Mouse (Mus musculus): ENCODE measurements around the gene Synpo2. TPM values are rescaled to one million over a fixed set of nuclear protein-coding genes. Genes with fewer than 3 reads are reported as not detected.
A peak's percentile ranks its signal among the peaks of the same experiment; 100 is the strongest.
"Not testable (repeated sequence)": the region's sequence is repeated elsewhere in the genome, so short reads cannot be mapped to it uniquely, and the experiment has no call there.

The Synpo2 gene
- total RNA-seq, 1 experiment from 2014 or later = 6.6 TPM

DNA sequence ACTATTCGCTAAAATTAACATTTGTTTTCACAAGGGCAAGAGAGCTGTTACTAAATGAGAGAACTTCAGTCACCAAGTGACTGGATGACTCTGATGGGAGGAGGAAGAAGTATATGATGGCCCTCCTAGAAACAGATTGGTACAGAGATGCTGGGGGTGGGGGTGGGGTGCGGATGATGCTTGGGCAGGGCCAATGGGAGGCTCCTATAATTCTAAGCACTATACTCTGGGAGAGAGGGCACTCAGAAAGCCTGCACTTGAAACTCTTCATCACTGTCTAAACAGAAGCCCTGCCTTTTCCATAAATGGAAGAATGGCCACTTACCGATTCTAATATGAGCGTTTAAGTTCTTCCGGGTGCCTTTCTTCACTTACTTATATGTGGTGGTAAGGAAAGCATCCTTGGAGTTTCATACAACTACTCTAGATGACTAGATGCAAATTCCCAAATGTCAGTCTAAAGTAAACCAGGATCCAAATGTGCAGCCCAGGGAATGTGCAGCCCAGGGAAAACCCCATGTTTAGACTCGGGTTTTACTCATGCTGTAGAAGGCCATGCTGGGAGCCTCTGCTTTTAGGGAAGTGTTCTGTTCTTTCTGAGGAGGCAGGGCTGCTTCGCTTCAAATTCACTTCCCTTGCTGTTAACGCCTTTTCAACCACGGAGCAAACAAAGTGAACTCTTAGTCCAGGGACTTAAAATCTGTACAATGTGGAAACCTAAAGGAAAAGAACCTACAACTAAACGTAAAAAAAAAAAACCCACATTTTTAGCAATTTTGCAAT, 86.4 kb downstream of the Synpo2 start:
- ATAC-seq (replicated peaks in 1 of 2; ENCODE audit: insufficient read depth in 1 of 2, low FRiP score in 2 of 2, low TSS enrichment in 1 of 2, low read depth in 1 of 2, poor library complexity in 2 of 2, severe bottlenecking in 2 of 2) = peak; percentile 62 to 70

DNA sequence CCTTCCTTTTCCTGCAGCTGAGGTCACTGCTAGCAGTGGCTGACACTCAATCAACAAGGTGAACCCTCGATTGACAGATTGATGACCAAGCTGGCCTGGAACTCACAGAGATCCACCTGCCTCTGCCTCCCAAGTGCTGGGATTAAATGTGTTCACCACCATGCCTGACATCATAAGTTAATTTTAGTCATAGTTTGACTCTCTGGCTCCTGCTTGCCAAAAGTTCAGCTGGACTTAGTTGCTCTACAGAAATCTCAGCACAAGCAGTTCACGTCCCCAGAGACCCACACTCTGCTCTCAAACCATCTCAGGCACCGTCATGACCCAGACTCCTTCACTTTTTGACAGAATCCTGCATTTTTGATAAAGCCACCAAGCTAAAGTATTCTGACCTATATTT, 87.3 kb downstream of the Synpo2 start:
- ATAC-seq (replicated peaks in 1 of 2; ENCODE audit: insufficient read depth in 1 of 2, low FRiP score in 2 of 2, low TSS enrichment in 1 of 2, low read depth in 1 of 2, poor library complexity in 2 of 2, severe bottlenecking in 2 of 2) = no peak

DNA sequence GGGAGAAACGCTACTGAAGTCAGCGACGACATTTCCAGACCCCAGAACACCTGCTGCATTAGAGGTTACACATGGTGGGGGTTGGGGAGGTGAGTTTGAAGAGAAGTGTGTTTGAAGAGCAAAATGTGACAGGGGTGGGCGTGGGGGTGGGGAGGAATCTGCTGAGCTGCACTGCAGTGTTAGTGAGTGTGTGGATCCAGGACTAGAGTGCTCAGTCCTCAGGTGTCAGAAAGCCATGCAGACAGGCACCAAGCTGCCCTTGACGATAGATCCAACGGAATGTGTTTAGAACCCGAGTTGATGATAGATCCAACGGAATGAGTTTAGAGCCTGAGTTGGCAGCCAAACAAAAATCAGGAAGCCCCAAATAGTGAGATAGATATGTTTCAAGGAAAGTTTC, 89.4 kb downstream of the Synpo2 start:
- ATAC-seq (replicated peaks in 1 of 2; ENCODE audit: insufficient read depth in 1 of 2, low FRiP score in 2 of 2, low TSS enrichment in 1 of 2, low read depth in 1 of 2, poor library complexity in 2 of 2, severe bottlenecking in 2 of 2) = no peak

DNA sequence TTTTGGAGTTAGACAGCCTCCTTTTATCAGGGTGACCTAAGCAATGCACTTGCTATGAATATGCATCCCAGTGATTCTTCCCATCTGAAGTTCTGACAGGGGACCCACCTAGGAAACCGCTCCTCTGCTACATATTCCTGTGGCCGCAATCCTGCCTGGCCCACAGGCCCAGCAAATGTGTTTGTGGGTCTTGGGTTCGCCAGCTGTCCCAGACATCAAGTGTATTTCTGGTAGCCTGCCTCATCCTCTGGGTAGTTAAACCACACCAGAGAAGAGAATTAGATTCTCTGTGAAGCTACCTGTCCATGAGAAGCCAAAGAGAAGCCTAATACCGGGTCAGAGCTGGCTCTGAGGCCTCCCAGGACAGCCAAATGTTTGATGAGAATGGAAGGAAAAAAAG, 90.0 kb downstream of the Synpo2 start:
- ATAC-seq (replicated peaks in 1 of 2; ENCODE audit: insufficient read depth in 1 of 2, low FRiP score in 2 of 2, low TSS enrichment in 1 of 2, low read depth in 1 of 2, poor library complexity in 2 of 2, severe bottlenecking in 2 of 2) = no peak

DNA sequence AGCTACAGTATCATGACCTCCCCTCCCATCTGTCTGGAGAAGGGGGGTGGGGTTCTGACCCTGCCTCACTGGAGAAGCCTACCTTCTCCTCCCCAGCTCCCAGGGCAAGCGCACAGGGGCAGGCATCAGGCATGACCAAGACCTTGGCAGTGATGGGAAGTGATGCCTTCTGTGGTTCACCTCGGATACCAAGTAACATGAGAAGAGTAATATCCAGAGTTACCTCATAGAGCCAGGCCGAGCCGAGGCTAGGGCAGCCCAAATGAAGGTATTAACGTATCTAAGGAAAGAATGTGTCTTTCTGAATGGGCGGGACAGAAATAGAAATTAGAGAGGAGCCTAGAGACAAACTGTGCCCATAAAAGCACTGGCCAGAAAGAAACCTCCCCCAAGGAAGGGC, 92.5 kb downstream of the Synpo2 start:
- no peak for ATAC-seq (replicated peaks in 1 of 2; ENCODE audit: insufficient read depth in 1 of 2, low FRiP score in 2 of 2, low TSS enrichment in 1 of 2, low read depth in 1 of 2, poor library complexity in 2 of 2, severe bottlenecking in 2 of 2)

DNA sequence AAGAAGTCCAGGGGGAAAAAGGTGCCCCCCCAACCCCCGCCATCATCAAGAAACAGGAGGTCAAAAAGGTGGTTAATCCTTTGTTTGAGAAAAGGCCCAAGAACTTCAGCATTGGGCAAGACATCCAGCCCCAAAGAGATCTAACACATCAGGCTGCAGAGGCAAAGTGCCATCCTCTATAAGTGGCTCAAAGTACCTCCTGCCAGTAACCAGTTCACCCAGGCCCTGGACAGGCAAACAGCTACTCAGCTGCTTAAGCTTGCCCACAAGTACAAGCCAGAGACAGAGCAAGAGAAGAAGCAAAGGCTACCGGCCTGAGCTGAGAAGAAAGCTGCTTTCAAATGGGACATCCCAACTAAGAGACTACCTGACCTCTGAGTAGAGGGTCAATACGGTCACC, 93.7 kb downstream of the Synpo2 start:
- no peak for ATAC-seq (replicated peaks in 1 of 2; ENCODE audit: insufficient read depth in 1 of 2, low FRiP score in 2 of 2, low TSS enrichment in 1 of 2, low read depth in 1 of 2, poor library complexity in 2 of 2, severe bottlenecking in 2 of 2)

DNA sequence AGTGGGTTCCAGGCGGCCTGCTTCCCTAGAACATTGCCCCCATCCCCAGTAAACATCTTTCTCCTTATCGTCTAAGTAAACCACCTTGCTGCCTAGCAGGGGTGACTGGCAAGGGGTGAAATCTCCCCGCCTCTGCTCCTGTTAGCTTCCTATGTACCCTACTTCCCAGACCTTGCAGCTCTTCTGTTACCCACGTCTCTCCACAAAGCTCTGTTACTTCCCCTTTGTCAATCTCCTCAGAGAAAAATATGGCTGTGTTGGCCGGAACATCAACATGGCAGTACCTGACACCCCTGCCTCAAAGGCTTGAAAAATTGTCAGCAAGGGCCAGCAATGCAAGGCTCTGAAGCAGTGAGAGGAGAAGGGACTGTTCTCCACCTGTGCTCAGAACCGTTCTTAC, 94.9 kb downstream of the Synpo2 start:
- ATAC-seq (replicated peaks in 1 of 2; ENCODE audit: insufficient read depth in 1 of 2, low FRiP score in 2 of 2, low TSS enrichment in 1 of 2, low read depth in 1 of 2, poor library complexity in 2 of 2, severe bottlenecking in 2 of 2) = peak; percentile 81 to 82

DNA sequence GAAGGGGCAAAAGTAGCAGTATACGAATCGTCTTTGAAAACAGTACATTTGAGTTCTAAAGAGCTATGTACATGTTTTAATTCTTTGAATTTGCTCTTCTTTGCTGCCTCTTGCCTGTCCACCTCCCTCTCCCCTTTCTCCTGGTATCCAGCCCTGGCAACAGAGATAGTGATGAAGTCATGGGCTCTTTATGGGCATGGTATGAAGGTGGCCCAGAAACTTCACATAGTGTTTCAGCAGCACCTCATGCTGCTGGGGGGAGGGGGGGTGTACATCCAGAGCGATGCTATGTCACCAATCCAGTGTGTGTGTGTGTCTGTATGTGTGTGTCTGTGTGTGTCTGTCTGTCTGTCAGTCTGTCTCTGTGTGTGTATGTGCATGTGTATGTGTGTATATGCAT, 95.8 kb downstream of the Synpo2 start:
- ATAC-seq (replicated peaks in 1 of 2; ENCODE audit: insufficient read depth in 1 of 2, low FRiP score in 2 of 2, low TSS enrichment in 1 of 2, low read depth in 1 of 2, poor library complexity in 2 of 2, severe bottlenecking in 2 of 2) = no peak

DNA sequence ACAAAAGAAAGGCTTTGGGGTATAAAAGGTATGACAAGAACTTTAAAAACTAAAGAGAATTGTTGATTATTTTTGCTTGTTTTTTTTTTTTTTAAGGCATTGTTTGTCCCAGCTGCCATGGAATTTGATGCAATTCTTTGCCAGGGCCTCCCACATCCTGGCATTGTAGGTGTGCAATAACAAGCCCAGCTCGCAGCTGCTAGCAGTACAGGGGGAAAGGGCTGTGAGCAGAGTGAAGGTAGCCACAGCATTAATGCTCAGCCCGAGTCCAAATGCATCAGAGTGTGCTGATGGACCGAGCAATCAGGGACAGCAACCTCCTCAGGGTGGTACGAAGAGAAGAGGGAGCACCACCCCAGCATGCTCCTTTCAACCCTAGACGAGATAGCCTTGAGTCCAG, 96.3 kb downstream of the Synpo2 start:
- no peak for ATAC-seq (replicated peaks in 1 of 2; ENCODE audit: insufficient read depth in 1 of 2, low FRiP score in 2 of 2, low TSS enrichment in 1 of 2, low read depth in 1 of 2, poor library complexity in 2 of 2, severe bottlenecking in 2 of 2)

DNA sequence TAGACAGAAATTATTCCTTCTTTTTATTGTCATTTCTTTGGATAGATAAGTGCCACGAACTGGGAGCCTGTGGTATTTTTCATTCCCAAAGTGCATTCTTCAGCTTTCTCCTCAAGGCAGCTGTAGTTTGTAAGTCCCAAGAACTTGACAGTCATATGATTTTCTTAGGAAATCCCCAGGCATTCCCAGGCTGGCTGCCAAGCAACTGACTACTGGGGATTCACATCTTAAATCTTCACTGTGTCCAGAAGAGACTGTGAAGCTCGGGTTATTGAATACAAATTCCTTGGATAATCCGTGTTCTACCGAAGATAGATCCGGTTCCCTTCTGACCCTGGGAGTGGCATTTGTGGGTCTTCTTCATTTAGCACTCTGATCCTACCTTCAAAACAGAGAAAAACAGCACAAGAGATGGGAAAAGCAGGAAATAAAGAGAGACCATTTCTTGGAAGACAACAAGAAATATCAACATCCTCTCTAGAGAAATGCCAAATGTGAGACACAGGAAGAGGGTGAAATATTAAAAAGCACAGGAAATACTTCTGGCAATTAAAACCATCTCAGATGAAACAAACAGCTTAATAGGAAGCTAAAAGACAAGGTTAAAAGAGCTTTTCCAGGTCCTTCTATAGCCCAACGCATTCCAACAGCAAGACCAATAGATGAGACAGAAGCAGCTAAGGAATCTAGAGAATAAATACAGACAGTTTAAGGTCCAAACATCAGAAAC, 97.5 kb downstream of the Synpo2 start:
- no peak for ATAC-seq (replicated peaks in 1 of 2; ENCODE audit: insufficient read depth in 1 of 2, low FRiP score in 2 of 2, low TSS enrichment in 1 of 2, low read depth in 1 of 2, poor library complexity in 2 of 2, severe bottlenecking in 2 of 2)

DNA sequence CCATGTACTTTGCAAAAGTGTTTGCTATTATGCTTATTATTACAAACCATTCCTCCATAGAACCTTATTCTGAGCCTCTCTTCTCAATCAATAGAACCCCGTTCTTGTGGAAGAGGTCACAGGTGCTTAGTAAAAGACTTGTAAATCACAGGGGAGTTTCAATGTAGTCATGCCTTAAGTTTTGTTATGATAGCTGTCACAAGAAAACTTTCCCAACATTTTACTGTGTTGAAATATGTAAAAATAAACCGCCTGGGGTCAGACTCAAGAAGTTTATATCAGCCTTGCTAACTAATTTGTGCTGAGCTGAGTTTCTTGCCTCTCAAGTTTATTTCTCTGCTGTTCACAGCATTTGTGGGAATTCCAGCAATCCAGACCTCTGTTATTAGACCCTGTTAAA, 103.8 kb downstream of the Synpo2 start:
- no peak for ATAC-seq (replicated peaks in 1 of 2; ENCODE audit: insufficient read depth in 1 of 2, low FRiP score in 2 of 2, low TSS enrichment in 1 of 2, low read depth in 1 of 2, poor library complexity in 2 of 2, severe bottlenecking in 2 of 2)

DNA sequence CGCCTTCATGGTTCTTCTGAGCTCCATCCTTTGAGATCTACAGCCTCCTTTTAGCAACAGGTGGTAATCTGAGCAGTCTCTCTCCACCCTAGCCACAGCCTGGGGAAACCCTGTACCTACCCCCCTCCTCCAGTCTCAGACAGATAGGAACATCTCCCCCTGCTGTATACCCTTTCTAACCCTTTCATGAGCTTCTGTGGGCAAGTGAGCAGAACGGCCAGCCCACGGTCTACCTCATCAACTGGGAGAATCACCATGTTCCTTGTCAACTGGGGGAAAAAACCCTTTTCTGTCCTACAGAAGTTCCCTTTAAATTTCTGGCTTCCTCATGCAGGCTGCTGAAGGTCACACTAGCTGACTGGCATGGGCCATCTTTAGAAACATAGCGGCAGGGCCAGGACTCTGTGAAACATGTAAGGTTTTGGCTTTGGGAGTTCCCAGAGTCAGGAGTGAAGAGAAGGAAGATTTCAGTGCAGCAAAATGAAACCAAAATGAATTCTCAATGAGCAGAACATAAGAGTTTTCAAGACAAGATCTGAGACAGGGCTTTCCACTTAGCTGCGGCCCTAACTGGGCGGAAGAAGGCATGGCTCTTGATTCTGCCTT, 104.7 kb downstream of the Synpo2 start:
- no peak for ATAC-seq (replicated peaks in 1 of 2; ENCODE audit: insufficient read depth in 1 of 2, low FRiP score in 2 of 2, low TSS enrichment in 1 of 2, low read depth in 1 of 2, poor library complexity in 2 of 2, severe bottlenecking in 2 of 2)

DNA sequence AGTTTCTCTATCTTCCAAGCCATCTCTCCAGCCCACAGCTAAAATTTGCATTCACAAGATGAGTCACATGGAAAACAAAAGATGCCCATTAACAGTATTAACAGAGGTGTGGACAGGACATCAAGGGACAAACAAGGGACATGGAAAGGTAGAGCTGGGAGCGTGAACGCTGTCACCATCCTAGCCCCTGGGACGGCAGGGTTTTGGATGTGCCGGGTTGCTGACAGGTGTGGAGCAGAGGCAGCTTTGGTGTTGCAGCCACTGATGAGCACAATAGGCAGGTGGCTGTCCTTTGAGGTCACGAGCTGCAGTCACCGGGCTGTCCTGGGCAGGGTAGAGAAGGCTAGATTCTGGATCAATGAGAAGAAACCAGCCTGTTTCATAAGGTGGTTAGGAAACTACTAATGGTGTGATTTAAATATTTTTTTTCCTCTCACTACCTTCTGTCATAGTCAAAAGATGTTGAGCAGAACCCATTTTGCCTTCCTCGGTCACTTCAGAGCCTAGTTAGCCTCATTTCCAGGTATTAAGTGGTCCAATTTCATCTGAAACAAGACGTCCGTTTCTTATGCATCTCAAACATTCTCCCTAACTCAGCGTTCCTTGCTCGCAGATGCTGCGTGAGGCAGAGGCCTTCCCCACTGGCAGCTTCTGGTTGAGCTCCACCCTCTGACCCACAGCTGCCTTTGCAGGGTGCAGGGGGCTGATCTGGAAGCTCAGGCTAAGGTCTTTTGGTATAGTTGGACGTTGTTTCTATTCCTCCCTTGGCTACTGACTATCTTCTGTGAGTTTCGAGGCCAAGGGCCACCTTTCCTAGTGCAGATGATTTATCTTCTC, 105.4 kb downstream of the Synpo2 start:
- no peak for ATAC-seq (replicated peaks in 1 of 2; ENCODE audit: insufficient read depth in 1 of 2, low FRiP score in 2 of 2, low TSS enrichment in 1 of 2, low read depth in 1 of 2, poor library complexity in 2 of 2, severe bottlenecking in 2 of 2)

DNA sequence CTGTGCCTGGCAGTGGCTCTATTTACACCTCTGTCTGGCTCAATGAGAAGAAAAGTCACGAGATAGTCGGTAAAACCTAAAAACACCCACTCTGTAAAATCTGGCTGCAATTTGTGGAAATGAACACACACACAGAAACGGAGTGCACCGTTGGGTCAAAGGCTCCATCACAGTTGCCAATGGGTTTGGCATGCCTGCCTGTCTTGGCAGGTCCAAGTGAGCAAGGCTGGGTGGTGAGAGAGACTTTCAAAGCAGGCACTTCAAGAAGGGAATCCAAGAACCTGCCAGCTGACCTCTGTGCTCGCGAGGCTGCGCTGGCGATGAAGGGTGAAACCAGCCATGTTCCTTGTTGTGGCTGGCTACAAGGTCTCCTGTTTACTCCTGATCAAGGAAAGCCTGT, 107.2 kb downstream of the Synpo2 start:
- no peak for ATAC-seq (replicated peaks in 1 of 2; ENCODE audit: insufficient read depth in 1 of 2, low FRiP score in 2 of 2, low TSS enrichment in 1 of 2, low read depth in 1 of 2, poor library complexity in 2 of 2, severe bottlenecking in 2 of 2)

DNA sequence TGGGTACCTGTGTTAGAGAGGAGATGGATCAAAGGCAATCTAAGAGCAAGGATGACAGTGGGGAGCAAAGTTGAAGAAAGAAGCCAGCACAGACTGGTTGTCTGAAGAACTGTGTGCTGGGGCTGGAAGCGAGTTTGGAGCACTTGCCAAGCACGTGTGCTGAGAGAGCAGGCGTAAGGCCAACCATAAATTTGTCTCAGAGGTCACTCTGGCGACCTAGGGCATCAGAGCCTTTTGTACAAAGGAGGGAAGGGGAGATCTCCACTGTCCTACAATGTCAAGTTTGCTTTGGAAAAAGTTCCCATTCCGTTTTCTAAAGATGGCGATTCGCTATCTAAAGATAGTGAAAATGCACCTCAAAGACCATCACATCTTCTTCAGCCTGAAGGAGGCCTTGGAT, 107.9 kb downstream of the Synpo2 start:
- ATAC-seq (replicated peaks in 1 of 2; ENCODE audit: insufficient read depth in 1 of 2, low FRiP score in 2 of 2, low TSS enrichment in 1 of 2, low read depth in 1 of 2, poor library complexity in 2 of 2, severe bottlenecking in 2 of 2) = no peak

DNA sequence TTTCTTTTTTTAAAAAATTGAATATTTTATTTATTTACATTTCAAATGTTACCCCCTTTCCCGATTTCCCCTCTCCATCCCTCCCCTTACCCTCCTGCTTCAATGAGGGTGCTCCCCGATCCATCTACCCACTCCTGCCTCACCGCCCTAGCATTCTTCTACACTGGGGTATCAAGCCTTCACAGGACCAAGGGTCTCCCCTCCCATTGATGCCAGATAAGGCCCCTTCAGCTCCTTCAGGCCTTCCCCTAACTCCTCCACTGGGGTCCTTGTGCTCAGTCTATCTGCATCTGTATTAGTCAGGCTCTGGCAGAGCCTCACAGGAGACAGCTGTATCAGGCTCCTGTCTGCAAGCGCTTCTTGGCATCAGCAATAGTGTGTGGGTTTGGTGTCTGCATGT, 109.2 kb downstream of the Synpo2 start:
- not testable (repeated sequence) for ATAC-seq (replicated peaks in 1 of 2; ENCODE audit: insufficient read depth in 1 of 2, low FRiP score in 2 of 2, low TSS enrichment in 1 of 2, low read depth in 1 of 2, poor library complexity in 2 of 2, severe bottlenecking in 2 of 2)

DNA sequence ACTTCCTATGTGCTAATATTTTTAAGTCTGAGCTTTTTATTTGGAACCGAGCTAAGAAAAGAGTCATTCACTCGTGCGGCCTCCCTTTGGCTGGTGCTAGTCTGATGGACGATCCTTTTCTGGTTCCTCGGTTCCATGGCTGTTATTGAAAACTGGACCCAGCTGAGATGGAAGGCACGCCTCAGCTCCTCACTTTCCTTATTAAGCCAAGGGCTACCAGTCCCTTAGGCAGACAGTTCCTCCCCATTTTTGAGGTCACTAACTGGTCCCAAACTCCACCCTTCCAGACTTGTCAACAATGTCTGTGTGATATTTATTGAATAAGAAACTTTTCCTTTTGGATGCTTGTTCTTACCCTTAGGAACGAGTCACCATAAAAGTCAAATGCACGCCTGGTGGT, 112.1 kb downstream of the Synpo2 start:
- no peak for ATAC-seq (replicated peaks in 1 of 2; ENCODE audit: insufficient read depth in 1 of 2, low FRiP score in 2 of 2, low TSS enrichment in 1 of 2, low read depth in 1 of 2, poor library complexity in 2 of 2, severe bottlenecking in 2 of 2)
